Mouse (Mus musculus) stomach, postnatal 0 days (tissue): ENCODE measurements around the gene Nxph4. TPM values are rescaled to one million over a fixed set of nuclear protein-coding genes. Genes with fewer than 3 reads are reported as not detected.

Experiments used
- ATAC-seq: fragments of 200-750 bp; cut with Nextera tagmentation; 2 replicates; pipeline ENCODE4 v1.8.0; 2017; ENCODE audit not compliant: low FRiP score, low TSS enrichment
- DNase-seq: peaks from one replicate; pipeline ENCODE4 v3.0.0-alpha.2; 2016; ENCODE audit warnings: low spot score
- H3K27ac ChIP-seq: fragments of 300-500 bp; sonication (generic); replicated peaks from 2 replicates; pipeline ENCODE4 v1.5.1; 2014; ENCODE audit warnings: mild to moderate bottlenecking, control low read depth
- H3K27me3 ChIP-seq: fragments of 300-500 bp; sonication (generic); 2 replicates; pipeline ENCODE4 v1.6.1; 2014; ENCODE audit warnings: low read length; ENCODE audit not compliant: control insufficient read depth, insufficient read depth
- H3K36me3 ChIP-seq: fragments of 300-500 bp; sonication (generic); 2 replicates; pipeline ENCODE4 v1.6.1; 2014; ENCODE audit warnings: low read length, mixed read lengths; ENCODE audit not compliant: control insufficient read depth, insufficient read depth
- H3K4me1 ChIP-seq: fragments of 300-500 bp; sonication (generic); replicated peaks from 2 replicates; pipeline ENCODE4 v1.6.1; 2014; ENCODE audit warnings: antibody characterized with exemption; ENCODE audit not compliant: control insufficient read depth, insufficient read depth
- H3K4me2 ChIP-seq: fragments of 300-500 bp; sonication (generic); replicated peaks from 2 replicates; pipeline ENCODE4 v1.6.1; 2014; ENCODE audit warnings: low read depth, mild to moderate bottlenecking, control low read depth, moderate library complexity
- H3K4me3 ChIP-seq: fragments of 300-500 bp; sonication (generic); 2 replicates; pipeline ENCODE4 v1.5.1; 2014; ENCODE audit warnings: low read depth, low read length, control low read depth
- H3K9ac ChIP-seq: fragments of 300-500 bp; sonication (generic); 2 replicates; pipeline ENCODE4 v1.6.1; 2014; ENCODE audit warnings: mild to moderate bottlenecking, low read length, control low read depth, mixed read lengths
- H3K9me3 ChIP-seq: fragments of 300-500 bp; sonication (generic); 2 replicates; pipeline ENCODE4 v1.6.1; 2016; ENCODE audit warnings: low read length; ENCODE audit not compliant: control insufficient read depth
- CTCF ChIP-seq: IDR thresholded peaks from 2 replicates; pipeline ENCODE4 v1.5.1; 2016; ENCODE audit warnings: antibody characterized with exemption, low read depth, mild to moderate bottlenecking, moderate library complexity
- EP300 ChIP-seq: optimal IDR thresholded peaks from 2 replicates; pipeline ENCODE3; 2016; ENCODE audit warnings: antibody characterized with exemption
- WGBS: fragments of 180-500 bp; shearing (Covaris S2); extraction: QIAGEN DNeasy Blood & Tissue Kit; methylation state at CpG from one replicate; pipeline ENCODE4 v1.1.7; 2014; 5-methylcytosine and 5-hydroxymethylcytosine counted together
- polyA plus RNA-seq: library from polyadenylated mRNA; unstranded; fragments of >200 nt; fragmentation: Nextera tagmentation; extraction: Ambion mirVana; gene quantifications from 2 replicates; pipeline ENCODE4 v1.2.1, GENCODE M21; 2015

Nxph4 gene
- polyA plus RNA-seq, 1 experiment from 2014 or later, result 2.7 TPM

DNA sequence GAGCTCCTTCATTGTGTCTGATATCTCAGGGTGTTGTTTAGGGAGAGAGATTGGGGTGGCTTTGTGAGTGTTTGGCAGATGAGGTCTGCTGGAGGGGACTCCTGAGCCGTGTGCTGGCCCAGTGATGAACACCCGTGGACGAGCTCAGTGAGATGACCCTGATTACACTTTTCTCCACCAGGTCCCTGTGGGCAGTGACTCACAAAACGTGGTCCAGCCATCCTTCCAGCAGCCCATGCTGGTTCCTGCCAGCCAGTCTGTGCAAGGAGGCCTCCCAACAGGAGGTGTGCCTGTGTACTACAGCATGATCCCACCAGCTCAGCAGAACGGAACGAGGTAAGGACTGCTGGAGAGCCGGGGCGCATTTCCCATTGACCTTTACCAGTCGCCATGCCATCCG is 49.1 kb downstream of the Nxph4 start:
- no peak overlapping the region for H3K27ac ChIP-seq
- TF ChIP-seq CTCF (no peak), EP300 (no peak)
- no peaks in the 10 kb centered on the region for H3K9me3 ChIP-seq
- no peak overlapping the region for H3K4me2 ChIP-seq
- no peak for ATAC-seq
- H3K27me3 ChIP-seq, result no peaks in the 10 kb centered on the region
- no peaks in the 10 kb centered on the region for H3K4me1 ChIP-seq
- H3K4me3 ChIP-seq, result no peak overlapping the region
- no peak overlapping the region for H3K9ac ChIP-seq
- no peak for DNase-seq
- 89% methylated on average over 10 of the region's 10 CpGs for WGBS
- peaks cover 19% of the 10 kb centered on the region for H3K36me3 ChIP-seq

DNA sequence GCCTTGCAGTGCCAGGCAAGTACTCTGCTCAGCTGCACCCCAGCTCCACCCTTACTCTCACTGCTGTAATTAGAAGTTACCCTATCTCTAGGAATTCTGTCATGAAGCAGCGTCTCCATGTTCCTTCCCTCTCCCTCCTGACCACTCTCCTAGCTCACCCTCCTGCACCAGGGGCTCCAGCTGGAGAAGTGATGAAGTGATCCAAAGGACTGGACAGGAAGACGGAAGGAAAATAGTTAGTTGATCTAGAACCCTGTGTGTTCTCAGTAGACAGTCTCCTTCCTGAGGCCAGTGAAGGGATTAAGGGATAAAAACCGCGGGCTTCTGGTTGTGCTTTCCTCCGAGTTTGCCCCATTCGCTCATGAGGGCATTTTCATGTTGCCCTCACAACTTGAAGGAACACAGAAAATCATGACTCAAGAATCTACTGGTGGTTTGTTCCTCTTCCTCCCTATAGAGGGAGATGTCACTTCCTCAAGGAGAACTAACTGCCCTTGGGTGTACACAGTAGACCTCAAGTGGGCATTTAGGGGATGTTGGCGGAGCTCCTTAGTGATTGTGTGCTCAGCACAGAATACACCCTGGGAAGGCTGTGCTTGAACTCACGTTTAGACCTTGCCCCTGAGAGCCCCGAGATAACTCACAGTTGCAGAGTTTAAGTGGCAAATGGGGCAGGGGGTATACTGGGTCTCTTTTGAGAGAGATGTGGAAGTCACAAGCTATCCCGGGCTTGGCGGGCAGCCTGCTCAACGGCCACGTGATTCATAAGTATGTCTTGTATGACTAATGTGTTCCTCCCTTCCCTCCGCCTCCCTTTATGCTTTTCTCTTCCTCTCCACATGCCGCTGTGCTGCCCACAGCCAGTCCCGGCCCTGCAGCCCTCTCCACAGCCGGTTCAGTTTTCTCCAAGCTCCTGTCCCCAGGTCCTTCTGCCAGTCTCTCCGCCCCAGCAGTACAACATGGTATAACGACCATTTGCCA is 53.2 kb downstream of the Nxph4 start:
- Histone ChIP-seq H3K4me3 (no peak overlapping the region), H3K36me3 (peaks cover 12% of the 10 kb centered on the region; the same call in 1 of the 2 replicates), H3K4me2 (no peak overlapping the region), H3K4me1 (no peaks in the 10 kb centered on the region), H3K9me3 (no peaks in the 10 kb centered on the region), H3K9ac (no peak overlapping the region), H3K27ac (no peak overlapping the region), H3K27me3 (no peaks in the 10 kb centered on the region)
- ATAC-seq (peak; percentile 75; the same call in 1 of the 2 replicates), DNase-seq (peak; percentile 23)
- 56% methylated on average over 19 of the region's 19 CpGs for WGBS
- peak; percentile 20; the same call in 1 of the 2 replicates for TF ChIP-seq CTCF
- TF ChIP-seq EP300, result no peak

DNA sequence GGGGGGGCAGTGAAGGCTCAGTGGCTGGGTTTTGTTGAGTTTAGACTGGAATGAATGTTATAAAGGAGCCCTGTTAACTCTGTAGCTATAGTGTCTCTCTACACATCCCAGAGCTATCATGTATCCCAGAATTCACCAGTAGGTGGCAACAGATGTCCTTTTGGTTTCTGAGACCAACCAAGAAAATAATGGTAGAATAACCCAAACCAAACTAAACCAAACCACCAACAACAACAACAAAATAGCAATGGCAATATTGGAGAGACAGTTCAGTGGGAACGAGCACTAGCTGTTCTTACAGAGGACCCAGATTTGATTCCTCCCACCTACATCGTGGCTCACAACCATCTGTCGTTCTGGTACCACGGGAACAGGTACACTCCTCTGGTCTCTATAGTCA is 55.2 kb downstream of the Nxph4 start:
- Histone ChIP-seq H3K4me3 (no peak overlapping the region), H3K4me1 (no peaks in the 10 kb centered on the region), H3K9me3 (no peaks in the 10 kb centered on the region), H3K9ac (no peak overlapping the region), H3K27ac (no peak overlapping the region), H3K36me3 (peaks cover 6% of the 10 kb centered on the region; the same call in 1 of the 2 replicates), H3K4me2 (no peak overlapping the region), H3K27me3 (no peaks in the 10 kb centered on the region)
- WGBS, result 96% methylated on average over 4 of the region's 4 CpGs
- TF ChIP-seq EP300, result no peak
- TF ChIP-seq CTCF, result peak; percentile 73
- DNase-seq, result no peak
- ATAC-seq, result no peak

DNA sequence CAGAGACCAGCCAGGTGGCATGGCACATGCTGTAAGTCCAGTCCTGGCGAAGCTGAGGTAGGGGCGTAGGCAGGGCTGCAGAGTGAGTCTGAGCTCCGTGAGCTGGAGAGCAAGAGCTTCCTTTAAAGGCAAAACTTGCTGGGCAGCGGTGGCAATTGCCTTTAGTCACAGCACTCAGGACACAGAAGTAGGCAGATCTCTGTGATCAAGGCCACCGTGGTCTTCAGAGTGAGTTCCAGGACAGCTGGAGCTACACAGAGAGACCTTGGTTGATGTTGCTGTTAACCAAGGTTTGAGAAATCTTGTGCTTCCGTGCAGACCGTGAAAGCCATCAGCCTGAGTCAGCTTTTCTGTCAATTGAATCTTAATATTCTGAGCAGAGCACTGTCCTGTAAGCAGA is 57.1 kb downstream of the Nxph4 start:
- no peaks in the 10 kb centered on the region for H3K9me3 ChIP-seq
- no peaks in the 10 kb centered on the region for H3K4me1 ChIP-seq
- 79% methylated on average over 7 of the region's 7 CpGs for WGBS
- TF ChIP-seq CTCF (no peak), EP300 (no peak)
- H3K9ac ChIP-seq, result no peak overlapping the region
- DNase-seq (no peak), ATAC-seq (no peak)
- H3K27ac ChIP-seq, result no peak overlapping the region
- no peaks in the 10 kb centered on the region for H3K27me3 ChIP-seq
- no peak overlapping the region for H3K4me2 ChIP-seq
- H3K4me3 ChIP-seq, result no peak overlapping the region
- H3K36me3 ChIP-seq, result peaks cover 10% of the 10 kb centered on the region; the same call in 1 of the 2 replicates

DNA sequence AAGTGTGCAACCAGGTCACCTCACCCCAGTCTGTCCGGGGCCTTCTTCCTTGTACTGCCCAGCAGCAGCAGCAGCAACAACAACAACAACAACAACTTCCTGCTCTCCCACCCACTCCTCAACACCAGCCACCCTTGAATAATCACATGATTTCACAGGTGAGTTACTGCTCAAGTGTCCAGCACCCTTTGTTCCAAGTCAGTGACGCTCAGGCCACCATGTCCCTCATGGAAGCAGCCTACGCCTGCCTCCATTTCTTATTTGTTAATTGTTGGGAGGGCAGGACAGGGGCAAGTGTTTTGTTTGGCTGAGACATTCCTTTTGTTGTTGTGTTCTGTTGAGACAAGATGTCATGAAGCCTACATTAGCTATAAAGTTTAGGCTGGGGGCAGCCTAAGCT is 57.8 kb downstream of the Nxph4 start:
- Histone ChIP-seq H3K4me2 (no peak overlapping the region), H3K4me1 (no peaks in the 10 kb centered on the region), H3K9ac (no peak overlapping the region), H3K27ac (no peak overlapping the region), H3K36me3 (peaks cover 14% of the 10 kb centered on the region; the same call in 1 of the 2 replicates), H3K9me3 (no peaks in the 10 kb centered on the region), H3K27me3 (no peaks in the 10 kb centered on the region), H3K4me3 (no peak overlapping the region)
- ATAC-seq (no peak), DNase-seq (no peak)
- no peak for TF ChIP-seq EP300
- TF ChIP-seq CTCF, result no peak
- WGBS, result 90% methylated on average over 3 of the region's 3 CpGs

Other genes starting within 250 kb of the Nxph4 start
- 8.5 and 8.9 TPM in 2 replicates for gene Mbd6, start 245.5 kb downstream of the Nxph4 start, polyA plus RNA-seq
- gene Mars, start 222.8 kb downstream of the Nxph4 start, polyA plus RNA-seq, result 66.6 and 70.4 TPM in 2 replicates
- gene Arhgap9, start 212.6 kb downstream of the Nxph4 start, polyA plus RNA-seq, result 5.2 and 5.7 TPM in 2 replicates
- 2.3 and 2.4 TPM in 2 replicates for gene Gli1, start 192.6 kb downstream of the Nxph4 start, polyA plus RNA-seq
- gene Inhbe, start 180.1 kb downstream of the Nxph4 start, polyA plus RNA-seq, result 0.02 and 0.12 TPM in 2 replicates
- 0.15 TPM in 1 of 2 replicates, not detected in the other for gene Inhbc, start 164.1 kb downstream of the Nxph4 start, polyA plus RNA-seq
- gene R3hdm2, start 154.2 kb downstream of the Nxph4 start, polyA plus RNA-seq, result 14.3 and 17.6 TPM in 2 replicates
- 0.23 and 0.40 TPM in 2 replicates for gene Stac3, start 32.9 kb downstream of the Nxph4 start, polyA plus RNA-seq
- gene Ndufa4l2, start 19.6 kb downstream of the Nxph4 start, polyA plus RNA-seq, result 58.2 and 72.8 TPM in 2 replicates
- gene Shmt2, start 12.1 kb downstream of the Nxph4 start, polyA plus RNA-seq, result 38.9 and 40.9 TPM in 2 replicates
- 32.7 and 37.4 TPM in 2 replicates for gene Lrp1, start 86.6 kb upstream of the Nxph4 start, polyA plus RNA-seq
- gene Stat6, start 108.4 kb upstream of the Nxph4 start, polyA plus RNA-seq, result 31.4 and 34.6 TPM in 2 replicates
- gene Nemp1, start 132.3 kb upstream of the Nxph4 start, polyA plus RNA-seq, result 4.1 and 4.5 TPM in 2 replicates
- 6.8 and 8.9 TPM in 2 replicates for gene Nab2, start 134.0 kb upstream of the Nxph4 start, polyA plus RNA-seq
- 39.3 and 42.1 TPM in 2 replicates for gene Myo1a, start 170.6 kb upstream of the Nxph4 start, polyA plus RNA-seq
- gene Tac2, start 189.9 kb upstream of the Nxph4 start, polyA plus RNA-seq, result 0.34 and 0.35 TPM in 2 replicates
- 1.4 and 1.6 TPM in 2 replicates for gene Zbtb39, start 205.0 kb upstream of the Nxph4 start, polyA plus RNA-seq
- gene Gpr182, start 217.2 kb upstream of the Nxph4 start, polyA plus RNA-seq, result 0.77 and 0.92 TPM in 2 replicates
- 0.19 and 0.23 TPM in 2 replicates for gene Rdh1, start 225.2 kb upstream of the Nxph4 start, polyA plus RNA-seq
- 0.67 and 0.69 TPM in 2 replicates for gene Rdh16f1, start 225.2 kb upstream of the Nxph4 start, polyA plus RNA-seq
- not detected in 2 replicates for gene Rdh9, start 241.8 kb upstream of the Nxph4 start, polyA plus RNA-seq